Comparison of ENCODE assay signal across 10 mouse cellular contexts in the genomic region with DNA sequence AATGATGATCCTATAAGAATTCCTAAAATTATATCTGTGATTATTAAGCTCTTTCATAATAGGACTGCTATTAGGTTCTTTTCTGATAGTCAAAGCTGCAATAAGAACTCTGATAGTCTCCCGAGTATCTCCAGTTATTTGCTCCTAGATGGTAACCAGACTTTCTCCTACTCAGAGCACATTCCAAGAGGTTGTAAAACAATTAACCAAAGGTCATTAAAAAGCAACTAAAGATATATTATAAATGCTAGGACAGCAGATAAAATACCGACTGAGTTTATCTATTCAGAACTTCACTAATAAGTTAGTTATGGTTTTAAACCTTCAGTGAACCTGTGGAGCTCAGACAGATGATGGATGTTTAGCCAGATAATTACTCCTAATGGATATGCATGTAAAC. TPM values are rescaled to one million over a fixed set of nuclear protein-coding genes. Genes with fewer than 3 reads are reported as not detected.
ATAC-seq and TF ChIP-seq lines count a peak whose summit lies in the region.
"Not testable (repeated sequence)": the region's sequence is repeated elsewhere in the genome, so short reads cannot be mapped to it uniquely, and the experiment has no call there.
"Had no signal": no experiment of that assay in that cellular context is flagged by ENCODE, and none has a peak within 500 bp of the region (broad histone marks: within the 10 kb centered on the region; RNA-seq: fewer than 3 reads in every experiment).

No protein-coding gene starts in this region.

- not testable (repeated sequence) for H3K9ac ChIP-seq in intestine, embryonic 15.5 days; intestine, embryonic 16.5 days (ENCODE audit: low read depth, low read length); intestine, postnatal 0 days (ENCODE audit: low read depth, low read length)

- not testable (repeated sequence) for H3K27me3 ChIP-seq in intestine, embryonic 15.5 days (replicated peaks); intestine, embryonic 16.5 days (replicated peaks; ENCODE audit: control insufficient read depth, insufficient read depth, low read length); intestine, postnatal 0 days (replicated peaks; ENCODE audit: control insufficient read depth, insufficient read depth, low read length)

- not testable (repeated sequence) for H3K36me3 ChIP-seq in intestine, embryonic 15.5 days; intestine, embryonic 16.5 days (ENCODE audit: control insufficient read depth, insufficient read depth, low read length); intestine, postnatal 0 days (ENCODE audit: control insufficient read depth, insufficient read depth)

- H3K9me3 ChIP-seq in intestine, embryonic 15.5 days; intestine, embryonic 16.5 days (ENCODE audit: control insufficient read depth, low read length); intestine, postnatal 0 days (ENCODE audit: control insufficient read depth): not testable (repeated sequence)

- 15% methylated on average over 2 of the region's 2 CpGs for WGBS in intestine, embryonic 15.5 days
- 11% methylated on average over 2 of the region's 2 CpGs for WGBS in intestine, embryonic 16.5 days
- 6% methylated on average over 2 of the region's 2 CpGs for WGBS in intestine, postnatal 0 days

- not testable (repeated sequence) for H3K4me1 ChIP-seq in intestine, embryonic 15.5 days (replicated peaks); intestine, embryonic 16.5 days (ENCODE audit: control insufficient read depth, insufficient read depth, low read length); intestine, postnatal 0 days (replicated peaks; ENCODE audit: control insufficient read depth, insufficient read depth, low read length)

- TF ChIP-seq CTCF in intestine, postnatal 0 days (IDR thresholded peaks at IDR 0.05; ENCODE audit: low read depth): not testable (repeated sequence)

- H3K27ac ChIP-seq in intestine, embryonic 15.5 days; intestine, embryonic 16.5 days (ENCODE audit: low read length); intestine, postnatal 0 days (ENCODE audit: low read depth, low read length): not testable (repeated sequence)

- not testable (repeated sequence) for H3K4me2 ChIP-seq in intestine, embryonic 15.5 days (replicated peaks); intestine, embryonic 16.5 days (ENCODE audit: low read depth, low read length); intestine, postnatal 0 days (replicated peaks; ENCODE audit: low read depth)

- ATAC-seq in intestine, embryonic 15.5 days: peak; percentile 59
- peak; percentile 79 for ATAC-seq in intestine, embryonic 16.5 days
- ATAC-seq in intestine, postnatal 0 days: peak; percentile 59; the same call in 1 of the 2 replicates

- not testable (repeated sequence) for H3K4me3 ChIP-seq in intestine, embryonic 15.5 days (replicated peaks); intestine, embryonic 16.5 days (ENCODE audit: low read length); intestine, postnatal 0 days (ENCODE audit: low read depth, low read length)

RNA-seq across cellular contexts. Expression of a gene that starts 4.5 kb away (rescaled TPM):
- polyA plus RNA-seq in intestine, embryonic 15.5 days (2015; fragmentation: Nextera tagmentation; extraction: Ambion mirVana): not detected in 2 replicates
- not detected in 2 replicates for polyA plus RNA-seq in intestine, embryonic 16.5 days (2015; fragmentation: Nextera tagmentation; extraction: Ambion mirVana)
- polyA plus RNA-seq in intestine, postnatal 0 days (2015; fragmentation: Nextera tagmentation; extraction: Ambion mirVana): not detected in 2 replicates
- polyA plus RNA-seq: activated CD4-positive, CD25-positive, alpha-beta regulatory T cell, adult 4 months; adrenal gland, adult 2 months; brain, embryonic 14.5 days; C2C12; CD4-positive, CD25-positive, alpha-beta regulatory T cell, adult 4 months; G1E; Patski had no signal

RNA-seq across cellular contexts. Expression of a gene that starts 21.4 kb away (rescaled TPM):
- polyA plus RNA-seq in intestine, embryonic 15.5 days (2015; fragmentation: Nextera tagmentation; extraction: Ambion mirVana): not detected in 2 replicates
- not detected in 2 replicates for polyA plus RNA-seq in intestine, embryonic 16.5 days (2015; fragmentation: Nextera tagmentation; extraction: Ambion mirVana)
- polyA plus RNA-seq in intestine, postnatal 0 days (2015; fragmentation: Nextera tagmentation; extraction: Ambion mirVana): not detected in 2 replicates
- polyA plus RNA-seq: activated CD4-positive, CD25-positive, alpha-beta regulatory T cell, adult 4 months; adrenal gland, adult 2 months; brain, embryonic 14.5 days; C2C12; CD4-positive, CD25-positive, alpha-beta regulatory T cell, adult 4 months; G1E; Patski had no signal

RNA-seq across cellular contexts. Expression of a gene that starts 32.1 kb away (rescaled TPM):
- not detected in 2 replicates for polyA plus RNA-seq in intestine, embryonic 15.5 days (2015; fragmentation: Nextera tagmentation; extraction: Ambion mirVana)
- polyA plus RNA-seq in intestine, embryonic 16.5 days (2015; fragmentation: Nextera tagmentation; extraction: Ambion mirVana): not detected in 2 replicates
- not detected in 2 replicates for polyA plus RNA-seq in intestine, postnatal 0 days (2015; fragmentation: Nextera tagmentation; extraction: Ambion mirVana)
- polyA plus RNA-seq: activated CD4-positive, CD25-positive, alpha-beta regulatory T cell, adult 4 months; adrenal gland, adult 2 months; brain, embryonic 14.5 days; C2C12; CD4-positive, CD25-positive, alpha-beta regulatory T cell, adult 4 months; G1E; Patski had no signal

RNA-seq across cellular contexts. Expression of a gene that starts 46.4 kb away (rescaled TPM):
- not detected in 2 replicates for polyA plus RNA-seq in intestine, embryonic 15.5 days (2015; fragmentation: Nextera tagmentation; extraction: Ambion mirVana)
- polyA plus RNA-seq in intestine, embryonic 16.5 days (2015; fragmentation: Nextera tagmentation; extraction: Ambion mirVana): not detected in 2 replicates
- polyA plus RNA-seq in intestine, postnatal 0 days (2015; fragmentation: Nextera tagmentation; extraction: Ambion mirVana): not detected in 2 replicates
- polyA plus RNA-seq: activated CD4-positive, CD25-positive, alpha-beta regulatory T cell, adult 4 months; adrenal gland, adult 2 months; brain, embryonic 14.5 days; C2C12; CD4-positive, CD25-positive, alpha-beta regulatory T cell, adult 4 months; G1E; Patski had no signal

RNA-seq across cellular contexts. Expression of a gene that starts 51.9 kb away (rescaled TPM):
- polyA plus RNA-seq in intestine, embryonic 15.5 days (2015; fragmentation: Nextera tagmentation; extraction: Ambion mirVana): not detected in 2 replicates
- not detected in 2 replicates for polyA plus RNA-seq in intestine, embryonic 16.5 days (2015; fragmentation: Nextera tagmentation; extraction: Ambion mirVana)
- polyA plus RNA-seq in intestine, postnatal 0 days (2015; fragmentation: Nextera tagmentation; extraction: Ambion mirVana): not detected in 2 replicates
- polyA plus RNA-seq: activated CD4-positive, CD25-positive, alpha-beta regulatory T cell, adult 4 months; adrenal gland, adult 2 months; brain, embryonic 14.5 days; C2C12; CD4-positive, CD25-positive, alpha-beta regulatory T cell, adult 4 months; G1E; Patski had no signal
